Mouse (Mus musculus): ENCODE results near the gene Usp39. TPM values are rescaled to one million over a fixed set of nuclear protein-coding genes. Genes with fewer than 3 reads are reported as not detected.

Usp39 gene
- total RNA-seq, 4 experiments from 2014 or later: 29.6 to 33.2 (median 32.1) TPM

GRCm38 (mm10) chr6:72302349-72302925 lies 42.5 kb downstream of the Usp39 start:
- no peak for DNase-seq (ENCODE audit: low spot score in 2 of 2)

GRCm38 (mm10) chr6:72297825-72298224 lies 47.2 kb downstream of the Usp39 start:
- no peak for DNase-seq (ENCODE audit: low spot score in 2 of 2)

GRCm38 (mm10) chr6:72292972-72293651 lies 51.9 kb downstream of the Usp39 start:
- DNase-seq (ENCODE audit: low spot score in 2 of 2): no peak

- no peak for DNase-seq (ENCODE audit: low spot score in 2 of 2)
Observed at GRCm38 (mm10) chr6:72289484-72289883, 55.5 kb downstream of the Usp39 start.

- no peak for DNase-seq (ENCODE audit: low spot score in 2 of 2)
Observed at GRCm38 (mm10) chr6:72283914-72284313, 61.1 kb downstream of the Usp39 start.

GRCm38 (mm10) chr6:72280410-72280998 lies 64.5 kb downstream of the Usp39 start:
- DNase-seq (ENCODE audit: low spot score in 2 of 2): no peak

- DNase-seq (ENCODE audit: low spot score in 2 of 2): no peak
Observed at GRCm38 (mm10) chr6:72279505-72279904, 65.5 kb downstream of the Usp39 start.

GRCm38 (mm10) chr6:72278835-72279234 lies 66.1 kb downstream of the Usp39 start:
- no peak for DNase-seq (ENCODE audit: low spot score in 2 of 2)

- no peak for DNase-seq (ENCODE audit: low spot score in 2 of 2)
Observed at GRCm38 (mm10) chr6:72277508-72278166, 67.3 kb downstream of the Usp39 start.

GRCm38 (mm10) chr6:72276972-72277441 lies 68.0 kb downstream of the Usp39 start:
- no peak for DNase-seq (ENCODE audit: low spot score in 2 of 2)

GRCm38 (mm10) chr6:72276141-72276540 lies 68.8 kb downstream of the Usp39 start:
- DNase-seq (ENCODE audit: low spot score in 2 of 2): no peak

GRCm38 (mm10) chr6:72275527-72275926 lies 69.5 kb downstream of the Usp39 start:
- no peak for DNase-seq (ENCODE audit: low spot score in 2 of 2)

GRCm38 (mm10) chr6:72273153-72273552 lies 71.8 kb downstream of the Usp39 start:
- no peak for DNase-seq (ENCODE audit: low spot score in 2 of 2)

- no peak for DNase-seq (ENCODE audit: low spot score in 2 of 2)
Observed at GRCm38 (mm10) chr6:72272161-72272696, 72.8 kb downstream of the Usp39 start.

- DNase-seq (ENCODE audit: low spot score in 2 of 2): peak in 1 of 2 experiments; percentile 58
Observed at GRCm38 (mm10) chr6:72270952-72271519, 73.9 kb downstream of the Usp39 start.

GRCm38 (mm10) chr6:72270258-72270657 lies 74.7 kb downstream of the Usp39 start:
- DNase-seq (ENCODE audit: low spot score in 2 of 2): no peak

Other genes with a start within 250 kb of the Usp39 start
- gene St3gal5, start 247.6 kb downstream of the Usp39 start, total RNA-seq (2022): 100 to 1,000 TPM; 157 to 182 (median 165) TPM
- gene Atoh8, start 109.6 kb downstream of the Usp39 start, total RNA-seq (2022): 1 to 10 TPM; 1.3 to 2.1 (median 1.9) TPM
- gene Sftpb, start 40.6 kb downstream of the Usp39 start, total RNA-seq (2022): not detected
- gene 0610030E20Rik, start 2.1 kb upstream of the Usp39 start, total RNA-seq (2022): 10 to 100 TPM; 14.7 to 19.1 (median 17.6) TPM
- 10 to 100 TPM in 2 of 4 experiments, 1 to 10 TPM in 2; 8.9 to 12.8 (median 10.7) TPM for gene Tmem150a, start 10.3 kb upstream of the Usp39 start, total RNA-seq (2022)
- 10 to 100 TPM; 76.4 to 85.1 (median 81.5) TPM for gene Rnf181, start 21.8 kb upstream of the Usp39 start, total RNA-seq (2022)
- 1 to 10 TPM; 4.4 to 8.6 (median 6.9) TPM for gene Vamp5, start 35.3 kb upstream of the Usp39 start, total RNA-seq (2022)
- gene Vamp8, start 45.5 kb upstream of the Usp39 start, total RNA-seq (2022): 10 to 100 TPM; 16.5 to 23.2 (median 18.5) TPM
- gene Ggcx, start 69.1 kb upstream of the Usp39 start, total RNA-seq (2022): 10 to 100 TPM; 20.3 to 24.7 (median 23.5) TPM
- 100 to 1,000 TPM; 148 to 178 (median 163) TPM for gene Mat2a, start 94.4 kb upstream of the Usp39 start, total RNA-seq (2022)
- 1 to 10 TPM in 2 of 4 experiments, under 1 TPM in 2; 0.59 to 1.7 (median 1.2) TPM for gene Sh2d6, start 176.5 kb upstream of the Usp39 start, total RNA-seq (2022)
- 10 to 100 TPM in 2 of 4 experiments, 1 to 10 TPM in 2; 2.9 to 16.9 (median 10.0) TPM for gene Capg, start 199.2 kb upstream of the Usp39 start, total RNA-seq (2022)

Measured in left cerebral cortex, adult 8-10 months (tissue).